Mouse (Mus musculus) fibroblast of lung, adult 2 months (primary cell): ENCODE measurements around the gene Hddc3.
A peak's percentile ranks its signal among the peaks of the same experiment; 100 is the strongest.

ENCODE experiments used
- DNase-seq: peaks from one replicate; pipeline ENCODE4 v3.0.0-alpha.2; 2011; ENCODE audit warnings: low read depth

Hddc3 gene

GRCm38 (mm10) chr7:80398654-80399444, 55.9 kb downstream of the Hddc3 start:
- DNase-seq: no peak

- peak; percentile 64 for DNase-seq
Measured at GRCm38 (mm10) chr7:80400099-80400498, 57.2 kb downstream of the Hddc3 start.
